Mouse (Mus musculus) liver, embryonic 14.5 days (tissue): Measurements from ENCODE around the gene Nup85. TPM values are rescaled to one million over a fixed set of nuclear protein-coding genes. Genes with fewer than 3 reads are reported as not detected.

Experiments
- ATAC-seq: fragments of 200-750 bp; cut with Nextera tagmentation; 2 replicates; pipeline ENCODE4 v1.8.0; 2017; ENCODE audit warnings: moderate number of reproducible peaks, mild to moderate bottlenecking, moderate library complexity; ENCODE audit not compliant: insufficient read depth
- DNase-seq, 3 experiments: peaks; one replicate each; pipeline ENCODE4 v3.0.0-alpha.2; 2012 to 2013; ENCODE audit warnings: low read depth in 3 of 3, low spot score in 3 of 3
- H3K27ac ChIP-seq: fragments of 300-500 bp; sonication (generic); 2 replicates; pipeline ENCODE4 v1.5.1; 2014; ENCODE audit warnings: moderate library complexity, mild to moderate bottlenecking, control low read depth, inconsistent platforms
- H3K27me3 ChIP-seq: fragments of 300-500 bp; sonication (generic); 2 replicates; pipeline ENCODE4 v1.6.1; 2014; ENCODE audit warnings: mild to moderate bottlenecking, low read length, moderate library complexity; ENCODE audit not compliant: control insufficient read depth, insufficient read depth
- H3K36me3 ChIP-seq: fragments of 300-500 bp; sonication (generic); replicated peaks from 2 replicates; pipeline ENCODE4 v1.6.1; 2014; ENCODE audit warnings: low read depth; ENCODE audit not compliant: control insufficient read depth, insufficient read depth
- H3K4me1 ChIP-seq, 2 experiments: fragments of 200-500 bp in 1 of 2; fragments of 300-500 bp in 1 of 2; sonication (generic) in 1 of 2; replicated peaks; 2 replicates each; pipeline ENCODE4 v1.6.1; 2012 to 2014; ENCODE audit warnings: antibody characterized with exemption in 1 of 2, inconsistent platforms in 1 of 2, low read length in 1 of 2; ENCODE audit not compliant: control insufficient read depth in 2 of 2, insufficient read depth in 2 of 2
- H3K4me2 ChIP-seq: fragments of 300-500 bp; sonication (generic); 2 replicates; pipeline ENCODE4 v1.6.1; 2014; ENCODE audit warnings: low read depth, mild to moderate bottlenecking, control low read depth, moderate library complexity
- H3K4me3 ChIP-seq, 2 experiments: fragments of 200-500 bp in 1 of 2; fragments of 300-500 bp in 1 of 2; sonication (generic) in 1 of 2; 2 replicates each; pipeline ENCODE4 v1.5.1; 2012 to 2014; ENCODE audit warnings: low read depth in 2 of 2, low read length in 2 of 2, mild to moderate bottlenecking in 2 of 2, control low read depth in 1 of 2, inconsistent platforms in 1 of 2, moderate library complexity in 1 of 2; ENCODE audit not compliant: insufficient read depth in 1 of 2
- H3K9ac ChIP-seq: fragments of 300-500 bp; sonication (generic); replicated peaks from 2 replicates; pipeline ENCODE4 v1.6.1; 2014; ENCODE audit warnings: mild to moderate bottlenecking, control low read depth, moderate library complexity
- H3K9me3 ChIP-seq: fragments of 300-500 bp; sonication (generic); 2 replicates; pipeline ENCODE4 v1.6.1; 2016; ENCODE audit warnings: low read length, mixed read lengths; ENCODE audit not compliant: control insufficient read depth
- CTCF ChIP-seq: IDR thresholded peaks from 2 replicates; pipeline ENCODE4 v1.5.1; 2016; ENCODE audit warnings: antibody characterized with exemption, low read depth, control low read depth
- EP300 ChIP-seq: IDR thresholded peaks from 2 replicates; pipeline ENCODE4 v1.6.1; 2016; ENCODE audit warnings: antibody characterized with exemption, low read depth
- WGBS: fragments of 180-500 bp; shearing (Covaris S2); extraction: QIAGEN DNeasy Blood & Tissue Kit; methylation state at CpG from one replicate; pipeline ENCODE4 v1.1.7; 2014; ENCODE audit not compliant: insufficient replicate concordance; 5-methylcytosine and 5-hydroxymethylcytosine counted together
- polyA plus RNA-seq, 2 experiments: library from polyadenylated mRNA; depleted of rRNA in 1 of 2; stranded (reverse) in 1 of 2; unstranded in 1 of 2; fragments of >200 nt; fragmentation: Nextera tagmentation in 1 of 2; extraction: Ambion mirVana in 1 of 2; gene quantifications; 2 replicates each; pipeline versions ENCODE4 v1.2.1 to v1.2.3; 2012 to 2014

Gene Nup85
- polyA plus RNA-seq, 2 experiments: 109 to 118 TPM

- DNase-seq: no peak
- TF ChIP-seq CTCF (no peak), EP300 (no peak)
- Histone ChIP-seq H3K27me3 (no peaks in the 10 kb centered on the region), H3K27ac (no peak overlapping the region), H3K9ac (no peak overlapping the region), H3K4me1 (no peaks in the 10 kb centered on the region), H3K4me2 (no peak overlapping the region), H3K4me3 (no peak overlapping the region), H3K9me3 (no peaks in the 10 kb centered on the region), H3K36me3 (peaks cover 85% of the 10 kb centered on the region)
- no peak for ATAC-seq
- 81% methylated on average over 9 of the region's 9 CpGs for WGBS
Observed at GRCm38 (mm10) chr11:115586403-115586802, 22.2 kb downstream of the Nup85 start.

DNA sequence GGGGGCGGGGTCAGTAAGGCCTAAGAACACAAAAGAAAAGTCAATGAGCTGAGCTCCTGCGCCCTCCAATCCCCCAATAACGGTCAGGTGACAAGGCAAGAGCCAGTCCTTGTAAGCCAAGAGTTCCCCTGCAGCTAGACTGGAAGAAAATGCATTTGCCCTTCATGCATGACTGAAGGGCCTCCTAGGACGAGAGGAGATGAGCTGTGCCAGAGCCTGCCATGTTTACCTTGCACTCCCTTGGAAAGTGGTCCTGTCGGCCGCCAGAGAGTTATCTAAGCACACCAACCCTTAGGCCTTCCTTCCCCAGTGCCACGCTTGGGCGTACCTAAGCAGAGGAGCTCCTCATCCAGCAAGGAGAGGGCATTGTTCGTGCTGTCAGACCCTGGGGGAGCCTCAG lies 23.8 kb downstream of the Nup85 start:
- Histone ChIP-seq H3K4me1 (no peaks in the 10 kb centered on the region), H3K9ac (no peak overlapping the region), H3K9me3 (no peaks in the 10 kb centered on the region), H3K4me2 (no peak overlapping the region), H3K36me3 (peaks cover 80% of the 10 kb centered on the region), H3K27ac (no peak overlapping the region), H3K4me3 (no peak overlapping the region), H3K27me3 (no peaks in the 10 kb centered on the region)
- ATAC-seq (no peak), DNase-seq (no peak)
- 77% methylated on average over 9 of the region's 9 CpGs for WGBS
- TF ChIP-seq EP300 (no peak), CTCF (no peak)

GRCm38 (mm10) chr11:115590526-115591075 lies 26.4 kb downstream of the Nup85 start:
- no peaks in the 10 kb centered on the region for H3K4me1 ChIP-seq
- no peaks in the 10 kb centered on the region for H3K9me3 ChIP-seq
- H3K4me2 ChIP-seq: no peak overlapping the region
- H3K36me3 ChIP-seq: peaks cover 78% of the 10 kb centered on the region
- no peak overlapping the region for H3K27ac ChIP-seq
- ATAC-seq (no peak), DNase-seq (no peak)
- no peaks in the 10 kb centered on the region for H3K27me3 ChIP-seq
- TF ChIP-seq CTCF (no peak), EP300 (no peak)
- 66% methylated on average over 2 of the region's 2 CpGs for WGBS
- no peak overlapping the region for H3K4me3 ChIP-seq
- no peak overlapping the region for H3K9ac ChIP-seq

GRCm38 (mm10) chr11:115595209-115595608 lies 31.0 kb downstream of the Nup85 start:
- Histone ChIP-seq H3K9ac (no peak overlapping the region), H3K27ac (no peak overlapping the region), H3K4me2 (no peak overlapping the region), H3K4me3 (no peak overlapping the region), H3K36me3 (peaks cover 55% of the 10 kb centered on the region), H3K9me3 (no peaks in the 10 kb centered on the region), H3K27me3 (no peaks in the 10 kb centered on the region), H3K4me1 (no peaks in the 10 kb centered on the region)
- TF ChIP-seq CTCF (no peak), EP300 (no peak)
- ATAC-seq: no peak
- WGBS: 78% methylated on average over 3 of the region's 3 CpGs
- DNase-seq: no peak

DNA sequence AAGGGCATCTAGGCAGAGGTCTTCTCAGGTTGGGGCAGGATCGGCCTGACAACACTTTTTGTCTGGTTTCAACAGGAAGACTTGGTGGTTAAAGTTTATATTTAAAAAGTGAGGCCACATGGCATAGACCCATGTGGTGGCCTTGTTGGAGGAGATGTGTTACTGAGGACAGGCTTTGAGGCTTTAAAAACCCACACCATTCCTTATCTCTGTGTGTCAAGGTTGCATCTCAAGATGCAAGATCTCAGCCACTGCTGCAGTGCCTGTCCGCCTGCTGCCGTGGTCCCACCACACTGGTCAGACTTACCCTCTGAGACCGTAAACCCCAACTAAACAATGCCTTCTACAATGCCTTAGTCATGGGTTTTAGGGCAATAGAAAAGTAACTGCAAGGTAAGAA lies 34.1 kb downstream of the Nup85 start:
- Histone ChIP-seq H3K27me3 (no peaks in the 10 kb centered on the region), H3K27ac (no peak overlapping the region), H3K4me1 (peaks cover 11 to 12% of the 10 kb centered on the region in 2 experiments), H3K9me3 (no peaks in the 10 kb centered on the region), H3K36me3 (peaks cover 34% of the 10 kb centered on the region), H3K4me2 (no peak overlapping the region), H3K9ac (no peak overlapping the region), H3K4me3 (no peak overlapping the region)
- WGBS: 51% methylated on average over 4 of the region's 4 CpGs
- no peak for ATAC-seq
- no peak for DNase-seq
- TF ChIP-seq CTCF: no peak
- TF ChIP-seq EP300: no peak
